Mouse (Mus musculus) kidney, embryonic 15.5 days (tissue): ENCODE data around the gene Gm9573. TPM values are rescaled to one million over a fixed set of nuclear protein-coding genes. Genes with fewer than 3 reads are reported as not detected.

Experiments
- ATAC-seq: fragments of 200-750 bp; cut with Nextera tagmentation; replicated peaks from 2 replicates; pipeline ENCODE4 v1.8.0; 2017; ENCODE audit warnings: moderate TSS enrichment; ENCODE audit not compliant: low FRiP score
- H3K27ac ChIP-seq: fragments of 300-500 bp; sonication (generic); 2 replicates; pipeline ENCODE4 v1.5.1; 2015; ENCODE audit warnings: mild to moderate bottlenecking, inconsistent platforms
- H3K27me3 ChIP-seq: fragments of 300-500 bp; sonication (generic); 2 replicates; pipeline ENCODE4 v1.6.1; 2015; ENCODE audit warnings: inconsistent platforms
- H3K36me3 ChIP-seq: fragments of 300-500 bp; sonication (generic); 2 replicates; pipeline ENCODE4 v1.6.1; 2015; ENCODE audit warnings: inconsistent platforms
- H3K4me1 ChIP-seq: fragments of 300-500 bp; sonication (generic); 2 replicates; pipeline ENCODE4 v1.6.1; 2015; ENCODE audit warnings: inconsistent platforms
- H3K4me2 ChIP-seq: fragments of 300-500 bp; sonication (generic); 2 replicates; pipeline ENCODE4 v1.6.1; 2015; ENCODE audit warnings: moderate library complexity, mild to moderate bottlenecking, inconsistent platforms
- H3K4me3 ChIP-seq: fragments of 300-500 bp; sonication (generic); replicated peaks from 2 replicates; pipeline ENCODE4 v1.5.1; 2015; ENCODE audit warnings: mild to moderate bottlenecking, inconsistent platforms
- H3K9ac ChIP-seq: fragments of 300-500 bp; sonication (generic); 2 replicates; pipeline ENCODE4 v1.6.1; 2015; ENCODE audit warnings: mild to moderate bottlenecking, inconsistent platforms
- H3K9me3 ChIP-seq: fragments of 300-500 bp; sonication (generic); replicated peaks from 2 replicates; pipeline ENCODE4 v1.6.1; 2016; ENCODE audit warnings: inconsistent platforms
- WGBS: fragments of 180-500 bp; shearing (Covaris S2); methylation state at CpG from one replicate; pipeline ENCODE4 v1.1.7; 2015; ENCODE audit warnings: mixed read lengths; 5-methylcytosine and 5-hydroxymethylcytosine counted together
- polyA plus RNA-seq: library from polyadenylated mRNA; unstranded; fragments of >200 nt; fragmentation: Nextera tagmentation; extraction: Ambion mirVana; gene quantifications from 2 replicates; pipeline ENCODE4 v1.2.1, GENCODE M21; 2015

Gm9573 gene
- polyA plus RNA-seq, 1 experiment from 2014 or later: not detected

GRCm38 (mm10) chr17:35639352-35639751, 12.9 kb upstream of the Gm9573 start:
- H3K9me3 ChIP-seq: no peaks in the 10 kb centered on the region
- 0 out of 2 replicates have a peak, but pooled peaks cover 12% of the 10 kb centered on the region for H3K27me3 ChIP-seq
- H3K27ac ChIP-seq: peak overlapping the region; percentile 29; the same call in 1 of the 2 replicates
- WGBS: 72% methylated on average over 6 of the region's 6 CpGs
- no peak for ATAC-seq
- no peak overlapping the region for H3K4me3 ChIP-seq
- H3K36me3 ChIP-seq: no peaks in the 10 kb centered on the region
- 0 out of 2 replicates have a peak, but pooled peaks cover 3% of the 10 kb centered on the region for H3K4me1 ChIP-seq
- H3K9ac ChIP-seq: no peak overlapping the region
- H3K4me2 ChIP-seq: 0 out of 2 replicates have a peak overlapping the region, but pooled peaks have one; percentile 32

GRCm38 (mm10) chr17:35638475-35639190, 12.2 kb upstream of the Gm9573 start:
- Histone ChIP-seq H3K4me1 (peaks cover 8% of the 10 kb centered on the region; the same call in 1 of the 2 replicates), H3K27me3 (0 out of 2 replicates have a peak, but pooled peaks cover 12% of the 10 kb centered on the region), H3K27ac (peak overlapping the region; percentile 29), H3K36me3 (no peaks in the 10 kb centered on the region), H3K9ac (no peak overlapping the region), H3K9me3 (no peaks in the 10 kb centered on the region), H3K4me3 (no peak overlapping the region), H3K4me2 (peak overlapping the region; percentile 50)
- ATAC-seq: peak; percentile 63
- WGBS: 23% methylated on average over 14 of the region's 14 CpGs

GRCm38 (mm10) chr17:35636363-35636762, 9.9 kb upstream of the Gm9573 start:
- Histone ChIP-seq H3K9me3 (no peaks in the 10 kb centered on the region), H3K4me2 (no peak overlapping the region; the same call in 1 of the 2 replicates), H3K27ac (no peak overlapping the region), H3K36me3 (no peaks in the 10 kb centered on the region), H3K9ac (no peak overlapping the region), H3K4me3 (no peak overlapping the region), H3K4me1 (peaks cover 8% of the 10 kb centered on the region; the same call in 1 of the 2 replicates), H3K27me3 (0 out of 2 replicates have a peak, but pooled peaks cover 12% of the 10 kb centered on the region)
- ATAC-seq: no peak; the same call in 1 of the 2 replicates
- 52% methylated on average over 5 of the region's 5 CpGs for WGBS

- peak overlapping the region; percentile 42 for H3K4me3 ChIP-seq
- WGBS: 1% methylated on average over 15 of the region's 15 CpGs
- peaks cover 8% of the 10 kb centered on the region; the same call in 1 of the 2 replicates for H3K4me1 ChIP-seq
- peak overlapping the region; percentile 9; the same call in 1 of the 2 replicates for H3K9ac ChIP-seq
- H3K4me2 ChIP-seq: peak overlapping the region; percentile 74
- ATAC-seq: peak; percentile 23
- H3K27me3 ChIP-seq: 0 out of 2 replicates have a peak, but pooled peaks cover 12% of the 10 kb centered on the region
- no peak overlapping the region for H3K27ac ChIP-seq
- H3K36me3 ChIP-seq: no peaks in the 10 kb centered on the region
- no peaks in the 10 kb centered on the region for H3K9me3 ChIP-seq
These were observed 9.3 kb upstream of the Gm9573 start for GRCm38 (mm10) chr17:35635699-35636111.

- 83% methylated on average over 3 of the region's 3 CpGs for WGBS
- Histone ChIP-seq H3K36me3 (no peaks in the 10 kb centered on the region), H3K27me3 (0 out of 2 replicates have a peak, but pooled peaks cover 12% of the 10 kb centered on the region), H3K4me1 (peaks cover 8% of the 10 kb centered on the region; the same call in 1 of the 2 replicates), H3K9me3 (no peaks in the 10 kb centered on the region), H3K4me2 (no peak overlapping the region), H3K9ac (no peak overlapping the region), H3K27ac (no peak overlapping the region), H3K4me3 (no peak overlapping the region)
- no peak for ATAC-seq
These were observed 8.8 kb upstream of the Gm9573 start for GRCm38 (mm10) chr17:35635202-35635601.

- Histone ChIP-seq H3K36me3 (no peaks in the 10 kb centered on the region), H3K4me2 (no peak overlapping the region), H3K9me3 (no peaks in the 10 kb centered on the region), H3K4me3 (no peak overlapping the region), H3K27ac (0 out of 2 replicates have a peak overlapping the region, but pooled peaks have one; percentile 10), H3K9ac (no peak overlapping the region), H3K4me1 (peaks cover 8% of the 10 kb centered on the region; the same call in 1 of the 2 replicates), H3K27me3 (0 out of 2 replicates have a peak, but pooled peaks cover 12% of the 10 kb centered on the region)
- WGBS: 23% methylated on average over 1 of the region's 1 CpGs
- ATAC-seq: peak; percentile 62
These were observed 7.6 kb upstream of the Gm9573 start for GRCm38 (mm10) chr17:35633992-35634391.

- Histone ChIP-seq H3K4me1 (no peaks in the 10 kb centered on the region), H3K9ac (no peak overlapping the region), H3K4me3 (no peak overlapping the region), H3K27me3 (no peaks in the 10 kb centered on the region), H3K9me3 (no peaks in the 10 kb centered on the region), H3K27ac (no peak overlapping the region), H3K4me2 (no peak overlapping the region), H3K36me3 (no peaks in the 10 kb centered on the region)
- WGBS: 81% methylated on average over 4 of the region's 4 CpGs
- ATAC-seq: no peak
These were observed 9.3 kb downstream of the Gm9573 start for GRCm38 (mm10) chr17:35617127-35617526.

GRCm38 (mm10) chr17:35601736-35602354, 24.6 kb downstream of the Gm9573 start:
- WGBS: 42% methylated on average over 8 of the region's 8 CpGs
- Histone ChIP-seq H3K36me3 (no peaks in the 10 kb centered on the region), H3K9ac (no peak overlapping the region), H3K9me3 (no peaks in the 10 kb centered on the region), H3K4me3 (no peak overlapping the region), H3K4me2 (peak overlapping the region; percentile 34; the same call in 1 of the 2 replicates), H3K27me3 (no peaks in the 10 kb centered on the region), H3K27ac (no peak overlapping the region), H3K4me1 (no peaks in the 10 kb centered on the region)
- no peak for ATAC-seq

GRCm38 (mm10) chr17:35601249-35601648, 25.2 kb downstream of the Gm9573 start, which contains the start of gene Sfta2:
TSS of gene Sfta2 (plus strand) at chr17:35601549.
- no peak within 1 kb of the TSS for H3K9ac ChIP-seq
- H3K36me3 ChIP-seq: no peaks in the 10 kb centered on the region
- H3K4me1 ChIP-seq: no peaks in the 10 kb centered on the region
- ATAC-seq: no peak
- peak within 1 kb of the TSS; percentile 34; the same call in 1 of the 2 replicates for H3K4me2 ChIP-seq
- no peaks in the 10 kb centered on the region for H3K27me3 ChIP-seq
- no peaks in the 10 kb centered on the region for H3K9me3 ChIP-seq
- WGBS: 56% methylated on average over 2 of the region's 2 CpGs
- no peak within 1 kb of the TSS for H3K4me3 ChIP-seq
- no peak within 1 kb of the TSS for H3K27ac ChIP-seq

- Histone ChIP-seq H3K4me2 (no peak overlapping the region), H3K27ac (no peak overlapping the region), H3K27me3 (0 out of 2 replicates have a peak, but pooled peaks cover 3% of the 10 kb centered on the region), H3K9ac (no peak overlapping the region), H3K4me3 (no peak overlapping the region), H3K36me3 (no peaks in the 10 kb centered on the region), H3K9me3 (no peaks in the 10 kb centered on the region), H3K4me1 (no peaks in the 10 kb centered on the region)
- 93% methylated on average over 3 of the region's 3 CpGs for WGBS
- no peak for ATAC-seq
These were observed 29.0 kb downstream of the Gm9573 start for GRCm38 (mm10) chr17:35597399-35597798.

- Histone ChIP-seq H3K4me1 (peaks cover 7% of the 10 kb centered on the region; the same call in 1 of the 2 replicates), H3K9ac (no peak overlapping the region), H3K4me3 (no peak overlapping the region), H3K27ac (no peak overlapping the region), H3K36me3 (no peaks in the 10 kb centered on the region), H3K9me3 (no peaks in the 10 kb centered on the region), H3K4me2 (no peak overlapping the region), H3K27me3 (0 out of 2 replicates have a peak, but pooled peaks cover 3% of the 10 kb centered on the region)
- no peak for ATAC-seq
- 84% methylated on average over 7 of the region's 7 CpGs for WGBS
These were observed 32.0 kb downstream of the Gm9573 start for GRCm38 (mm10) chr17:35594456-35594855.

GRCm38 (mm10) chr17:35593786-35594185, 32.7 kb downstream of the Gm9573 start:
- Histone ChIP-seq H3K4me3 (no peak overlapping the region), H3K9me3 (no peaks in the 10 kb centered on the region), H3K27me3 (0 out of 2 replicates have a peak, but pooled peaks cover 3% of the 10 kb centered on the region), H3K27ac (no peak overlapping the region), H3K9ac (no peak overlapping the region), H3K36me3 (no peaks in the 10 kb centered on the region), H3K4me1 (peaks cover 7% of the 10 kb centered on the region; the same call in 1 of the 2 replicates), H3K4me2 (no peak overlapping the region)
- WGBS: 41% methylated on average over 4 of the region's 4 CpGs
- no peak for ATAC-seq
